ENCODE assay signal across 9 mouse cellular contexts in genomic region chr7:3594686-3595085, GRCm38 (mm10). TPM values are rescaled to one million over a fixed set of nuclear protein-coding genes. Genes with fewer than 3 reads are reported as not detected.
DNase-seq lines count a peak whose midpoint lies in the region; ATAC-seq and TF ChIP-seq lines count a peak whose summit lies in the region.
"Had no signal": no experiment of that assay in that cellular context is flagged by ENCODE, and none has a peak within 500 bp of the region (broad histone marks: within the 10 kb centered on the region; RNA-seq: fewer than 3 reads in every experiment).

No protein-coding gene starts in this region.

- H3K27me3 ChIP-seq in heart, embryonic 13.5 days (replicated peaks) = no peaks in the 10 kb centered on the region
- H3K27me3 ChIP-seq in neural tube, embryonic 13.5 days = no peaks in the 10 kb centered on the region
- no peaks in the 10 kb centered on the region for H3K27me3 ChIP-seq in intestine, embryonic 16.5 days (replicated peaks; ENCODE audit: control insufficient read depth, insufficient read depth, low read length)
- no peaks in the 10 kb centered on the region for H3K27me3 ChIP-seq in stomach, embryonic 16.5 days (ENCODE audit: control insufficient read depth, insufficient read depth, low read length)
- no peaks in the 10 kb centered on the region for H3K27me3 ChIP-seq in midbrain, postnatal 0 days (ENCODE audit: insufficient read depth, low read length)
- H3K27me3 ChIP-seq: embryonic facial prominence, embryonic 12.5 days had no signal

- no peaks in the 10 kb centered on the region for H3K36me3 ChIP-seq in heart, embryonic 13.5 days
- no peaks in the 10 kb centered on the region for H3K36me3 ChIP-seq in neural tube, embryonic 13.5 days
- no peaks in the 10 kb centered on the region for H3K36me3 ChIP-seq in intestine, embryonic 16.5 days (ENCODE audit: control insufficient read depth, insufficient read depth, low read length)
- H3K36me3 ChIP-seq in stomach, embryonic 16.5 days (ENCODE audit: control insufficient read depth, insufficient read depth, low read length) = no peaks in the 10 kb centered on the region
- no peaks in the 10 kb centered on the region for H3K36me3 ChIP-seq in midbrain, postnatal 0 days (ENCODE audit: insufficient read depth, low read length)
- H3K36me3 ChIP-seq: embryonic facial prominence, embryonic 12.5 days had no signal

- no peak for ATAC-seq in heart, embryonic 13.5 days (ENCODE audit: extremely low read depth, insufficient number of reproducible peaks, low FRiP score, low TSS enrichment)
- no peak for ATAC-seq in neural tube, embryonic 13.5 days (ENCODE audit: low read depth)
- ATAC-seq in intestine, embryonic 16.5 days = peak; percentile 58; the same call in 1 of the 2 replicates
- ATAC-seq in stomach, embryonic 16.5 days (ENCODE audit: insufficient read depth, low FRiP score) = 0 out of 2 replicates have a peak, but pooled peaks have one; percentile 33
- ATAC-seq in midbrain, postnatal 0 days (ENCODE audit: low FRiP score) = no peak; the same call in 1 of the 2 replicates

- no peak for TF ChIP-seq CTCF in midbrain, postnatal 0 days (IDR thresholded peaks at IDR 0.05)

- H3K9me3 ChIP-seq in heart, embryonic 13.5 days = no peaks in the 10 kb centered on the region
- no peaks in the 10 kb centered on the region for H3K9me3 ChIP-seq in neural tube, embryonic 13.5 days
- no peaks in the 10 kb centered on the region for H3K9me3 ChIP-seq in intestine, embryonic 16.5 days (ENCODE audit: control insufficient read depth, low read length)
- no peaks in the 10 kb centered on the region for H3K9me3 ChIP-seq in stomach, embryonic 16.5 days (replicated peaks; ENCODE audit: control insufficient read depth, low read length)
- no peaks in the 10 kb centered on the region for H3K9me3 ChIP-seq in midbrain, postnatal 0 days (ENCODE audit: low read length)
- H3K9me3 ChIP-seq: embryonic facial prominence, embryonic 12.5 days had no signal

- no peak overlapping the region for H3K27ac ChIP-seq in heart, embryonic 13.5 days (replicated peaks)
- no peak overlapping the region for H3K27ac ChIP-seq in neural tube, embryonic 13.5 days (replicated peaks)
- H3K27ac ChIP-seq in intestine, embryonic 16.5 days (ENCODE audit: low read length) = no peak overlapping the region
- H3K27ac ChIP-seq in stomach, embryonic 16.5 days (ENCODE audit: low read length) = no peak overlapping the region
- no peak overlapping the region for H3K27ac ChIP-seq in midbrain, postnatal 0 days (ENCODE audit: low read depth, low read length)
- H3K27ac ChIP-seq: embryonic facial prominence, embryonic 12.5 days had no signal

- H3K4me1 ChIP-seq in heart, embryonic 13.5 days = no peaks in the 10 kb centered on the region
- H3K4me1 ChIP-seq in neural tube, embryonic 13.5 days (replicated peaks) = no peaks in the 10 kb centered on the region
- H3K4me1 ChIP-seq in intestine, embryonic 16.5 days (ENCODE audit: control insufficient read depth, insufficient read depth, low read length) = no peaks in the 10 kb centered on the region
- no peaks in the 10 kb centered on the region for H3K4me1 ChIP-seq in stomach, embryonic 16.5 days (ENCODE audit: control insufficient read depth, insufficient read depth, low read length)
- no peaks in the 10 kb centered on the region for H3K4me1 ChIP-seq in midbrain, postnatal 0 days (ENCODE audit: insufficient read depth, low read length)
- H3K4me1 ChIP-seq: embryonic facial prominence, embryonic 12.5 days had no signal

- intact Hi-C loops in heart, postnatal 14 days (cut with DNase I) = no loop called here

- H3K4me3 ChIP-seq in heart, embryonic 13.5 days = peak overlapping the region; percentile 37
- H3K4me3 ChIP-seq in neural tube, embryonic 13.5 days = no peak overlapping the region
- peak overlapping the region; percentile 27 for H3K4me3 ChIP-seq in intestine, embryonic 16.5 days (ENCODE audit: low read length)
- H3K4me3 ChIP-seq in stomach, embryonic 16.5 days (replicated peaks; ENCODE audit: low read length) = peak overlapping the region; percentile 24
- no peak overlapping the region for H3K4me3 ChIP-seq in midbrain, postnatal 0 days (ENCODE audit: low read depth, low read length)
- H3K4me3 ChIP-seq: embryonic facial prominence, embryonic 12.5 days had no signal

- H3K4me2 ChIP-seq in heart, embryonic 13.5 days = peak overlapping the region; percentile 56
- H3K4me2 ChIP-seq in neural tube, embryonic 13.5 days = 0 out of 2 replicates have a peak overlapping the region, but pooled peaks have one; percentile 18
- H3K4me2 ChIP-seq in intestine, embryonic 16.5 days (ENCODE audit: low read depth, low read length) = peak overlapping the region; percentile 33; the same call in 1 of the 2 replicates
- peak overlapping the region; percentile 36; the same call in 1 of the 2 replicates for H3K4me2 ChIP-seq in stomach, embryonic 16.5 days (ENCODE audit: low read depth, low read length)
- no peak overlapping the region for H3K4me2 ChIP-seq in midbrain, postnatal 0 days (ENCODE audit: low read depth, low read length, poor library complexity, severe bottlenecking)
- H3K4me2 ChIP-seq: embryonic facial prominence, embryonic 12.5 days had no signal

- 14% methylated on average over 5 of the region's 5 CpGs for WGBS in heart, embryonic 13.5 days
- WGBS in neural tube, embryonic 13.5 days = 29% methylated on average over 5 of the region's 5 CpGs
- WGBS in intestine, embryonic 16.5 days = 16% methylated on average over 5 of the region's 5 CpGs
- 11% methylated on average over 5 of the region's 5 CpGs for WGBS in stomach, embryonic 16.5 days
- 29% methylated on average over 5 of the region's 5 CpGs for WGBS in midbrain, postnatal 0 days

- no peak for DNase-seq in heart, postnatal 14 days
- no peak for DNase-seq in neural tube, embryonic 10.5 days (ENCODE audit: extremely low spot score, low spot score)
- no peak for DNase-seq in midbrain, postnatal 0 days (ENCODE audit: low spot score)
- DNase-seq in cerebellum, postnatal 25 days = no peak

- H3K9ac ChIP-seq in heart, embryonic 13.5 days = no peak overlapping the region; the same call in 1 of the 2 replicates
- no peak overlapping the region for H3K9ac ChIP-seq in neural tube, embryonic 13.5 days
- H3K9ac ChIP-seq in intestine, embryonic 16.5 days (ENCODE audit: low read depth, low read length) = no peak overlapping the region
- H3K9ac ChIP-seq in stomach, embryonic 16.5 days (ENCODE audit: low read length) = no peak overlapping the region
- H3K9ac ChIP-seq in midbrain, postnatal 0 days (replicated peaks; ENCODE audit: low read length, poor library complexity, severe bottlenecking) = no peak overlapping the region
- H3K9ac ChIP-seq: embryonic facial prominence, embryonic 12.5 days had no signal

RNA-seq across cellular contexts. Expression of gene Oscar, which starts 21.3 kb away (rescaled TPM):
- polyA plus RNA-seq in heart, embryonic 13.5 days (2015; fragmentation: Nextera tagmentation; extraction: Ambion mirVana) = 0.15 TPM in 1 of 2 replicates, not detected in the other
- total RNA-seq in heart, postnatal 14 days (2021) = under 1 TPM; 0.19 to 0.34 TPM
- polyA plus RNA-seq in neural tube, embryonic 13.5 days (2015; fragmentation: Nextera tagmentation; extraction: Ambion mirVana) = 0.54 and 0.80 TPM in 2 replicates
- 0.07 TPM in 1 of 2 replicates, not detected in the other for polyA plus RNA-seq in intestine, embryonic 16.5 days (2015; fragmentation: Nextera tagmentation; extraction: Ambion mirVana)
- 0.12 TPM in 2 replicates for polyA plus RNA-seq in stomach, embryonic 16.5 days (2015; fragmentation: Nextera tagmentation; extraction: Ambion mirVana)
- 0.55 and 1.3 TPM in 2 replicates for total RNA-seq in midbrain, postnatal 0 days (2014; rRNA removed)
- polyA plus RNA-seq in midbrain, postnatal 0 days (2015; fragmentation: Nextera tagmentation; extraction: Ambion mirVana) = 0.63 and 0.77 TPM in 2 replicates

RNA-seq across cellular contexts. Expression of gene Ndufa3, which starts 22.5 kb away (rescaled TPM):
- polyA plus RNA-seq in heart, embryonic 13.5 days (2015; fragmentation: Nextera tagmentation; extraction: Ambion mirVana) = 703 and 780 TPM in 2 replicates
- total RNA-seq in heart, postnatal 14 days (2021) = 1,000 to 10,000 TPM; 1,807 to 1,867 TPM
- polyA plus RNA-seq in neural tube, embryonic 13.5 days (2015; fragmentation: Nextera tagmentation; extraction: Ambion mirVana) = 392 and 462 TPM in 2 replicates
- 531 and 551 TPM in 2 replicates for polyA plus RNA-seq in intestine, embryonic 16.5 days (2015; fragmentation: Nextera tagmentation; extraction: Ambion mirVana)
- 457 and 491 TPM in 2 replicates for polyA plus RNA-seq in stomach, embryonic 16.5 days (2015; fragmentation: Nextera tagmentation; extraction: Ambion mirVana)
- total RNA-seq in midbrain, postnatal 0 days (2014; rRNA removed) = 340 and 373 TPM in 2 replicates
- 556 and 624 TPM in 2 replicates for polyA plus RNA-seq in midbrain, postnatal 0 days (2015; fragmentation: Nextera tagmentation; extraction: Ambion mirVana)

RNA-seq across cellular contexts. Expression of gene Tfpt, which starts 35.0 kb away (rescaled TPM):
- 13.5 and 15.1 TPM in 2 replicates for polyA plus RNA-seq in heart, embryonic 13.5 days (2015; fragmentation: Nextera tagmentation; extraction: Ambion mirVana)
- total RNA-seq in heart, postnatal 14 days (2021) = 10 to 100 TPM; 15.1 to 16.9 TPM
- 31.0 and 34.4 TPM in 2 replicates for polyA plus RNA-seq in neural tube, embryonic 13.5 days (2015; fragmentation: Nextera tagmentation; extraction: Ambion mirVana)
- polyA plus RNA-seq in intestine, embryonic 16.5 days (2015; fragmentation: Nextera tagmentation; extraction: Ambion mirVana) = 15.5 and 18.0 TPM in 2 replicates
- polyA plus RNA-seq in stomach, embryonic 16.5 days (2015; fragmentation: Nextera tagmentation; extraction: Ambion mirVana) = 17.7 and 19.0 TPM in 2 replicates
- 19.7 and 30.7 TPM in 2 replicates for total RNA-seq in midbrain, postnatal 0 days (2014; rRNA removed)
- 33.5 and 35.6 TPM in 2 replicates for polyA plus RNA-seq in midbrain, postnatal 0 days (2015; fragmentation: Nextera tagmentation; extraction: Ambion mirVana)

RNA-seq across cellular contexts. Expression of gene Prpf31, which starts 35.1 kb away (rescaled TPM):
- polyA plus RNA-seq in heart, embryonic 13.5 days (2015; fragmentation: Nextera tagmentation; extraction: Ambion mirVana) = 60.9 and 69.9 TPM in 2 replicates
- 10 to 100 TPM; 22.5 to 26.5 TPM for total RNA-seq in heart, postnatal 14 days (2021)
- polyA plus RNA-seq in neural tube, embryonic 13.5 days (2015; fragmentation: Nextera tagmentation; extraction: Ambion mirVana) = 98.6 and 100 TPM in 2 replicates
- 70.6 and 81.1 TPM in 2 replicates for polyA plus RNA-seq in intestine, embryonic 16.5 days (2015; fragmentation: Nextera tagmentation; extraction: Ambion mirVana)
- polyA plus RNA-seq in stomach, embryonic 16.5 days (2015; fragmentation: Nextera tagmentation; extraction: Ambion mirVana) = 79.4 and 89.0 TPM in 2 replicates
- total RNA-seq in midbrain, postnatal 0 days (2014; rRNA removed) = 58.6 and 58.9 TPM in 2 replicates
- polyA plus RNA-seq in midbrain, postnatal 0 days (2015; fragmentation: Nextera tagmentation; extraction: Ambion mirVana) = 66.0 and 73.8 TPM in 2 replicates

RNA-seq across cellular contexts. Expression of gene Cnot3, which starts 50.4 kb away (rescaled TPM):
- polyA plus RNA-seq in heart, embryonic 13.5 days (2015; fragmentation: Nextera tagmentation; extraction: Ambion mirVana) = 31.1 and 33.3 TPM in 2 replicates
- total RNA-seq in heart, postnatal 14 days (2021) = 10 to 100 TPM; 30.4 to 34.1 TPM
- 44.1 and 45.8 TPM in 2 replicates for polyA plus RNA-seq in neural tube, embryonic 13.5 days (2015; fragmentation: Nextera tagmentation; extraction: Ambion mirVana)
- polyA plus RNA-seq in intestine, embryonic 16.5 days (2015; fragmentation: Nextera tagmentation; extraction: Ambion mirVana) = 43.2 and 46.1 TPM in 2 replicates
- polyA plus RNA-seq in stomach, embryonic 16.5 days (2015; fragmentation: Nextera tagmentation; extraction: Ambion mirVana) = 43.0 and 44.5 TPM in 2 replicates
- total RNA-seq in midbrain, postnatal 0 days (2014; rRNA removed) = 15.1 and 23.3 TPM in 2 replicates
- polyA plus RNA-seq in midbrain, postnatal 0 days (2015; fragmentation: Nextera tagmentation; extraction: Ambion mirVana) = 27.1 and 32.6 TPM in 2 replicates

Comparison
In these comparisons a context has a peak if more than half of its experiments do, and no peak if none do; other contexts are left out.
1. ATAC-seq: peak in intestine, embryonic 16.5 days (single experiment) and stomach, embryonic 16.5 days (single experiment); none in heart, embryonic 13.5 days (single experiment), neural tube, embryonic 13.5 days (single experiment) and midbrain, postnatal 0 days (single experiment).
2. H3K4me3 ChIP-seq: peak in heart, embryonic 13.5 days (single experiment), intestine, embryonic 16.5 days (single experiment) and stomach, embryonic 16.5 days (single experiment); none in neural tube, embryonic 13.5 days (single experiment) and midbrain, postnatal 0 days (single experiment).